Mouse (Mus musculus): Measurements from ENCODE around the gene Tspan14.

GRCm38 (mm10) chr14:40967598-40967900, 942 bp upstream of the Tspan14 start:
- TF ChIP-seq GATA1 (IDR thresholded peaks at IDR 0.05; ENCODE audit: borderline replicate concordance, low read length) (no peak), FLI1 (IDR thresholded peaks at IDR 0.05; ENCODE audit: low read length) (no peak)

Measured in megakaryocyte, embryonic 14.5 days (primary cell).